Mouse (Mus musculus) thymus, postnatal 25 days (tissue): ENCODE data around the gene Spata31d1b.

Source experiments
- DNase-seq: peaks from one replicate; pipeline ENCODE4 v3.0.0; 2022

Spata31d1b gene

GRCm38 (mm10) chr13:59756906-59757305 is 44.8 kb downstream of the Spata31d1b start:
- DNase-seq, result no peak

- DNase-seq, result no peak
Measured at GRCm38 (mm10) chr13:59762791-59763190, 50.7 kb downstream of the Spata31d1b start.

- no peak for DNase-seq
Measured at GRCm38 (mm10) chr13:59766786-59767515, 54.9 kb downstream of the Spata31d1b start.

- DNase-seq, result no peak
Measured at GRCm38 (mm10) chr13:59768531-59768930, 56.4 kb downstream of the Spata31d1b start.
